Mouse (Mus musculus) adrenal gland, adult 8-10 months (tissue): ENCODE measurements around the gene Rapgef5. TPM values are rescaled to one million over a fixed set of nuclear protein-coding genes. Genes with fewer than 3 reads are reported as not detected.

Experiments used
- DNase-seq: peaks from one replicate; pipeline ENCODE4 v3.0.0; 2022
- total RNA-seq, 4 experiments: library from RNA; stranded (reverse); gene quantifications; 2 replicates each; pipeline ENCODE4 v1.2.4; 2022

Rapgef5 gene
- total RNA-seq, 4 experiments from 2014 or later: 34.3 to 45.7 (median 42.5) TPM

GRCm38 (mm10) chr12:117720794-117721747 lies 204.8 kb downstream of the Rapgef5 start:
- no peak for DNase-seq

GRCm38 (mm10) chr12:117721748-117722150 lies 205.5 kb downstream of the Rapgef5 start:
- no peak for DNase-seq

GRCm38 (mm10) chr12:117725011-117725410 lies 208.7 kb downstream of the Rapgef5 start:
- no peak for DNase-seq

- DNase-seq: no peak
Observed at GRCm38 (mm10) chr12:117727481-117728177, 211.3 kb downstream of the Rapgef5 start.

DNA sequence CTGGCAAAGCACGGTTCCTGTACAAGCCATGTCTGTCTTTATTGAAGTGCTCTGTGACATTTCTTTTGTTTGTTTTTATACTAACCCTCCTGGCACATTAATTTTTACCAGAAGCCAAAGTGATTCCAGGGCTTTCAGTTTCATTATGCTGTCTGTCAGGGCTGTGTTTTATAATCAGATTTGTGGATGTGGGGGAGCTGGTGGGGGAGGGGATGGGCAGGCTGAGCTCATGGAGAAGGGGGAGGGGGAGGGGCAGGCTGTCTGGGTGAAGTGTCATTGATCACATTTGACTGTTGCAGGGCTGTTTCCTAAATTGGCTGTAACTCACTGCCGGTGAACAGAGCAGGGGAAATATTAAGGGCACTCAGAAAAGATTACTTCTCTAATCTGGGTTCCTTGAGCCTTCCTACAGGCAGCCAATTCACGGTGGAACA lies 211.9 kb downstream of the Rapgef5 start:
- peak; percentile 25 for DNase-seq

GRCm38 (mm10) chr12:117733611-117734010 lies 217.3 kb downstream of the Rapgef5 start:
- DNase-seq: no peak

GRCm38 (mm10) chr12:117736130-117736529 lies 219.9 kb downstream of the Rapgef5 start:
- DNase-seq: no peak

DNA sequence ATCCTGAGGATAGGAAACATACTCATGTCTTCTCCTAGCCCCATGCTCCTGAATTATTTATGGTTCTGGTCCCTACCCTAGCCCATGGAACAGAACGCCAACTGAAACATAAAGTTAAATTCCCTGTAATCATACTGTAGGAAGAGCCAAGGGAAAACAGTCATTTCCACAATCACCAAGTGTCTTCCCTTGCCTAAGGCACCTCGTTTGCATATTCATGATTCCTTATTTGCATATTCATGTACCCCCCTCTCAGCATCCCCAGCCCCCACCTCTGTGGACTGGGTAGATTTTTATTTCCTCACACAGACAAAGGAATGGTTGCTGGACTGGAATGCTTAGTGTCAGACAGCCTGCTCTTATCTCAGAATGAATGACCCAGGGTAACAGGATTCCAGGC lies 220.6 kb downstream of the Rapgef5 start:
- DNase-seq: no peak

- DNase-seq: no peak
Observed at GRCm38 (mm10) chr12:117737332-117738031, 221.2 kb downstream of the Rapgef5 start.

DNA sequence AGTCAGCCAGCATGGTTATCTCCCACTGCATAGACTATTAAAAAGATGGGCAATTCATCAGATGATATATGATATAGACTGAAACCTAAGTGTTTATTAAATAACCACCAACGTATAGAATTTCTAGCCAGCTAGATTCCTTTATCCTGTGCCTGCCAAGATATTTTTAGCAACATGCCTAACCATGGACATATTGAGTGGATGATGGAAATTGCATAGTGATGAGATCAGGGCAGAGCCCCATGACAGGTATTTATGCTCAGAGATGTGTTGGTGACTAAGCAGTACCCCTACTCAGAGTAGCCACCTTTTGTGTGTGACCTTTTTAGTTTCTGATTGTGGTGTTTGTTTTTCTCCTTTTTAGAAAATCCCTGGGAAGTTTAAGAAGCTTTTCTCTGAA lies 226.2 kb downstream of the Rapgef5 start:
- no peak for DNase-seq

DNA sequence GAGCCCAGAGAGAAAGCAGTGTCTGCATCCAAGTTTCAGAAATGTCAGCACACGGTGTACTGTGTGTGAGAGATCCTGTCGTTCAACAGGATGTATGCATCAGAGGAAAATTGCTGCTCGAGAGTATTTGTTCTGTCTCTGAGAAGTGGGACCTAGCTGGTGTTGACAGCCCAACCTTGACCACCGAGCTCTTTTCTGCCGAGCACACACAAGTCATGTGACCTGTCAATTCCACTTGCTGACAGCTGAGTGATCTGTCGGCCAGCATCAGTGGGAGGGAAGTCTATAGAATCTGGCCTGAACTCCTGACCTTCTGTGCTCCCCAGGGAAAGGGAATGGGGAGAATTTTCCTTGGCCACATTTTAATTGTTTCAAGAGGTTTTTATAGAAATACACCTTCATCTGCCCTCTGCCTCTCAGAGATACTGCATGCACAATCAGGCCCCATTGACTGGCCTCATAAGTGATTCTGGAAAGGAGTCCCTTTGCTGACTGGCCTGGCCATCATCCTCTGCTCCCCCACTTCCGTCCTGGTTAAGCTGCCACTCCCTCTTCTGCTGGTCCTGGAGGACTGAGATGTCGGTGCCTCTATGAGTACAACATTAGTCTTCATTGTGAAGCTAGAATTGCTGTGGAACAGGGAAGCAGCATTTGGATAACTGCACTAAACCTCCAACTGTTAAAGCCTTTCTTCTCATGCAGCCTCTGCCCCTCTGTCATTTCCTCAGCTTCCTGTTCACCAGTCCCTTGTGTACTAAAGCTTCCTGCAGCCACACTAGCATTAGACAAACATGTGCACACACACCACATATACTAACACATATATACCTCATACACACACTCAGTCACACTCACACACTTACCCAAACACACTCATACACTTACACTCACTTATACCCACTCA lies 228.6 kb downstream of the Rapgef5 start:
- no peak for DNase-seq

DNA sequence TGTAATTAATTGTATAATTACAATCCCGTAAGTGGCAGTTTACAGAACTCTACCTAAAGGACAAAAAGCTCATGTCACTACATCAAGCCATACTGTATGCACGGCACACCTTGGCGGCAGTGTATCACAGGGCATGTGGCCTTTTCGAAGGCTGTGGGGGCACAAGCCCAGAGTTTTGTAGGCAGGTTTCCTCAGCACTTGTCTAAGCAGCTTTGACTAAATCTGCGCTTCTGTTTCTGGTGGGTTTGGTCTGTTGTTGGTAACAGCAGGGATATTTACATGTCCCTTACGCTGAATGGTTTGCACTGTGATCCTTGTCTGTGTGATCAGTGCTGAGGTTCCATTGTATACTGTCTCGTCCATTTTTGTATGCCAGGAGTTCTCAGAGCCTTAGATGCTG lies 230.3 kb downstream of the Rapgef5 start:
- no peak for DNase-seq

- no peak for DNase-seq
Observed at GRCm38 (mm10) chr12:117751045-117751444, 234.8 kb downstream of the Rapgef5 start.

GRCm38 (mm10) chr12:117751520-117752383 lies 235.5 kb downstream of the Rapgef5 start:
- peak; percentile 39 for DNase-seq

DNA sequence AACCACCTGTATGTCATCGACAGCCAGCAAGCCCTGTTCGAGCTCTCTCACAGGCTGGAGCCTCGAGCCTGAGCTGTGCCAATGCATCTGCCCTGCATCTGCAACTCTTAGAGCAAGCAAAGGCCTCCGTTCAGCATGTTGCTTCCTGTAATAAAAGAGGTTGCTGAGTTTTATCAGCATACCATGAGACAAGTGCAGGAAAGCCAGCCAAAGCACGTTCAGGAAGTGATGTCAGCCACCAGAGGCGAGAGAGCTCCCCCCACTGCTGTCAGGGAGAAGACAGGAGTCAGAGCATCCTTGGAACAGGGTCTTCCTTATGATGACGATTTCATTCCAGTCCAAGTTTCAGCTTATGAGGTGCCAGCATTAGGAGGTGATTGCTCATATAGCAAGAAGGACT lies 239.7 kb downstream of the Rapgef5 start:
- DNase-seq: no peak

GRCm38 (mm10) chr12:117760373-117760772 lies 244.1 kb downstream of the Rapgef5 start:
- no peak for DNase-seq

DNA sequence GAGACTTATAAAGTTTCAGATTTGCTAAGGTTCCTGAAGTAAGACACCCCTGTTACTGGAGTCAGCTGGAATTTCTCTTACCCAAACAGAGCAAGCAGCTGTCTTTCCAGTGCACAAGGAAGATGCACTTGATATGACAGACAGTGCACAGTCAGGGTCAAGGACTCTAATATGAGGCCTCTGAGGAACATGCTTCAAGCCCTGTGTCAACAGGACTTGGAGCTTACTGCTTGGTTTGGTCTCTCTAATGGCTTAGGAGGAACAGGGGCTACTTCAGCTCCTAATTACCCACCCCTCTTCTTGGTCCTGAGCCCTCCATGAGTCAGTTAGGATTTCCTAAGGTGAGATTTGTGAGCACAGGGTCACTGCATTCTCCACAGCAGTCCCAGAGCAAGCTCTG lies 244.6 kb downstream of the Rapgef5 start:
- no peak for DNase-seq

GRCm38 (mm10) chr12:117761698-117762097 lies 245.4 kb downstream of the Rapgef5 start:
- no peak for DNase-seq

GRCm38 (mm10) chr12:117763247-117763646 lies 247.0 kb downstream of the Rapgef5 start:
- DNase-seq: no peak

DNA sequence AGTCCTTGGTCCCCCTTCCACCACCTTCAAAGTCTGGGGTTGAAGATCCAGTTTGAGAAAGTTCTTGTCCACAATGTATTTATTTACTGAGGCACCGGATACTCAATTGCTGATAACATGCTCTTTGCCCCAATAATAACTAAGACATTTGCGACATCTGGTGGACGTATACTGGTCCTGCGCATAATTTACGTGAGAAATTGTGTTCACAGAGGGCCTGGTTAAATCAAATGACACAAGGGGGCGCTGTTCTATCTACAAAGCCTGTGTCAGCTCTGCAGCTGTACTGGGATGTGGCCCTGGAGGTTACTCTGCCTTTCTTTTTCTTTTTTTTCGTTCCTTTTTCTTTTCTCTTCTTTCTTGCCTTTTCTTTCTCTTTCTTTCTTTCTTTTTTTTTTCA lies 248.6 kb downstream of the Rapgef5 start:
- peak; percentile 45 for DNase-seq

DNA sequence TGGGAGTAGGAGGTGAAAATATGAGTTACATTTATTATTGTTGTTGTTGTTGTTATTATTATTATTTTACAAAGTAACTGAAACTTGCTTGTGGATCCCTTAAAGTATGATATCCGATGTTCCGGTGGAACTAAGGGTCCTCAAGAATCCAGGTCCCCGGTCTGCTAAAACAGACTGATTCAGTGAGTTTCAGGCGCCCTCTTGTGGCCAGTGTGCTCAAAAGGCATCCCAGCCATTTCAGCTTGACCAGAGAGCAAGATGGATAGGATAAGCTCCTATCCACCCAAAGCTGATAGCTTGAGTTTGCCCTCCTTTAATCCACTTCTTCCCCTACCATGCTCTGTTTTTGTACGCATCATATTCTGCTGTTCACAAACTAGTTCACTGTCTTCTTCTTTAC lies 252.8 kb downstream of the Rapgef5 start:
- peak; percentile 28 for DNase-seq
